Mouse (Mus musculus) kidney, embryonic 16.5 days (tissue): ENCODE data around the gene Pgrmc2. TPM values are rescaled to one million over a fixed set of nuclear protein-coding genes. Genes with fewer than 3 reads are reported as not detected.
A peak's percentile ranks its signal among the peaks of the same experiment; 100 is the strongest.

Experiments
- ATAC-seq: fragments of 200-750 bp; cut with Nextera tagmentation; 2 replicates; pipeline ENCODE4 v1.8.0; 2017; ENCODE audit warnings: moderate TSS enrichment; ENCODE audit not compliant: low FRiP score, low TSS enrichment
- H3K27ac ChIP-seq: fragments of 300-500 bp; sonication (generic); 2 replicates; pipeline ENCODE4 v1.5.1; 2014; ENCODE audit warnings: low read length
- H3K27me3 ChIP-seq: fragments of 300-500 bp; sonication (generic); 2 replicates; pipeline ENCODE4 v1.6.1; 2014; ENCODE audit warnings: low read length, control low read depth, mixed read lengths; ENCODE audit not compliant: insufficient read depth
- H3K36me3 ChIP-seq: fragments of 300-500 bp; sonication (generic); 2 replicates; pipeline ENCODE4 v1.6.1; 2014; ENCODE audit warnings: low read length, control low read depth, mixed read lengths; ENCODE audit not compliant: insufficient read depth
- H3K4me1 ChIP-seq: fragments of 300-500 bp; sonication (generic); 2 replicates; pipeline ENCODE4 v1.6.1; 2014; ENCODE audit warnings: low read length, control low read depth, mixed read lengths; ENCODE audit not compliant: insufficient read depth
- H3K4me2 ChIP-seq: fragments of 300-500 bp; sonication (generic); replicated peaks from 2 replicates; pipeline ENCODE4 v1.6.1; 2014; ENCODE audit warnings: low read depth, low read length
- H3K4me3 ChIP-seq: fragments of 300-500 bp; sonication (generic); 2 replicates; pipeline ENCODE4 v1.5.1; 2014; ENCODE audit warnings: mild to moderate bottlenecking, low read length
- H3K9ac ChIP-seq: fragments of 300-500 bp; sonication (generic); replicated peaks from 2 replicates; pipeline ENCODE4 v1.6.1; 2014; ENCODE audit warnings: low read length
- H3K9me3 ChIP-seq: fragments of 300-500 bp; sonication (generic); 2 replicates; pipeline ENCODE4 v1.6.1; 2016; ENCODE audit warnings: low read length, control low read depth
- WGBS: fragments of 180-500 bp; shearing (Covaris S2); extraction: QIAGEN DNeasy Blood & Tissue Kit; methylation state at CpG from one replicate; pipeline ENCODE4 v1.1.7; 2014; 5-methylcytosine and 5-hydroxymethylcytosine counted together
- polyA plus RNA-seq: library from polyadenylated mRNA; unstranded; fragments of >200 nt; fragmentation: Nextera tagmentation; extraction: Ambion mirVana; gene quantifications from 2 replicates; pipeline ENCODE4 v1.2.1, GENCODE M21; 2015

Pgrmc2 gene
- polyA plus RNA-seq, 1 experiment from 2014 or later, result 35.9 TPM

DNA sequence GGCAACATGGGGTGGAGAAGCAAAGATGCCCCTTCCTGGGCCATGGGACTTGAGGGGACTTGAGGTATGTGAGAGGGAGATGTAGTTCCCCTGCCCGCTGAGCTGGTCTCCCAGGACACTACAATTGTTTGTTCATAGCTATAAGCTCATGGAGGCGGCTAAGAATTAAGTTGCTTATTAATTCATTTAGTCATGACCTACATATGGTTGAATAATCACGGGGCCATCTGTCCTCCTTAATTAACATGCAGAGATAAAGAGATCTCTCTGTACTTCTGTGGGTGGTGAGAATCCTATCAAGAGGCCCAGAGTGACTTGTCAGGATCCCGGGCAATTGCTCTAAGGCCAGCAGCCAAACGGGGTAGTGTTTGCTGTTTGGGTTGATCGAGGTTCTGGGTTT, 35.0 kb downstream of the Pgrmc2 start:
- Histone ChIP-seq H3K27ac (no peak overlapping the region), H3K4me1 (no peaks in the 10 kb centered on the region), H3K9ac (no peak overlapping the region), H3K27me3 (no peaks in the 10 kb centered on the region), H3K4me2 (no peak overlapping the region), H3K4me3 (no peak overlapping the region), H3K36me3 (no peaks in the 10 kb centered on the region), H3K9me3 (no peaks in the 10 kb centered on the region)
- ATAC-seq, result no peak
- WGBS, result 87% methylated on average over 6 of the region's 6 CpGs

DNA sequence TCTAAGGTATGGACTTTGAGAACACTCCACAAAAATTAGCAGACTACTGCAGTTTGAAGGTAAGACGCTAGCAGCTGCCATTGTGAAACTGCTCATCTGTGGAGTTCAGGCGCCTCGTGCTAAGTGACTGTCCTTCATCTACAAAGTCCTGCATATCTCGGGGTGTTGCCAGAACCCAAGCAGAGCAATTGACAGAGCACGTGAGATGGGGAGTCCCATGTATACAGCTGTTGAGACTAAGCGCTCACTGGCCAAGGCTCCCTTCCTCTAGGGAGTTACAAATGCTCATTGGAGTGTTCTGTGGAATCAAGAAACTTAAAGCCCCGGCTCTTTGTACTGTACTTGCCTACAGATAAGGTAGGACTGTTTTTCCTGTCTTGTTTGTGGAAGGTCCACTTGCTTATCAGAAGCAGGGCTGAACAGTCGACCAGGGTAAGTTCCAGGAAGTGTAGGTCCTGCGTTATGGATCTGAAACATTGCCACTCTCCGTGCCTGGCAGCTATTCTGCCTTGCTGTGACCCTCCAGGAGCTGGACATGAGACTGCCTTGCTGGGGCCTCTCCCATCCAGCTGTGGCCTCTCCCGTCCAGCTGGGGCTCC, 39.0 kb downstream of the Pgrmc2 start:
- 68% methylated on average over 11 of the region's 11 CpGs for WGBS
- no peaks in the 10 kb centered on the region for H3K36me3 ChIP-seq
- no peak for ATAC-seq
- no peak overlapping the region for H3K27ac ChIP-seq
- H3K4me1 ChIP-seq, result no peaks in the 10 kb centered on the region
- H3K4me2 ChIP-seq, result no peak overlapping the region
- no peak overlapping the region for H3K9ac ChIP-seq
- no peaks in the 10 kb centered on the region for H3K27me3 ChIP-seq
- H3K4me3 ChIP-seq, result no peak overlapping the region
- H3K9me3 ChIP-seq, result no peaks in the 10 kb centered on the region

DNA sequence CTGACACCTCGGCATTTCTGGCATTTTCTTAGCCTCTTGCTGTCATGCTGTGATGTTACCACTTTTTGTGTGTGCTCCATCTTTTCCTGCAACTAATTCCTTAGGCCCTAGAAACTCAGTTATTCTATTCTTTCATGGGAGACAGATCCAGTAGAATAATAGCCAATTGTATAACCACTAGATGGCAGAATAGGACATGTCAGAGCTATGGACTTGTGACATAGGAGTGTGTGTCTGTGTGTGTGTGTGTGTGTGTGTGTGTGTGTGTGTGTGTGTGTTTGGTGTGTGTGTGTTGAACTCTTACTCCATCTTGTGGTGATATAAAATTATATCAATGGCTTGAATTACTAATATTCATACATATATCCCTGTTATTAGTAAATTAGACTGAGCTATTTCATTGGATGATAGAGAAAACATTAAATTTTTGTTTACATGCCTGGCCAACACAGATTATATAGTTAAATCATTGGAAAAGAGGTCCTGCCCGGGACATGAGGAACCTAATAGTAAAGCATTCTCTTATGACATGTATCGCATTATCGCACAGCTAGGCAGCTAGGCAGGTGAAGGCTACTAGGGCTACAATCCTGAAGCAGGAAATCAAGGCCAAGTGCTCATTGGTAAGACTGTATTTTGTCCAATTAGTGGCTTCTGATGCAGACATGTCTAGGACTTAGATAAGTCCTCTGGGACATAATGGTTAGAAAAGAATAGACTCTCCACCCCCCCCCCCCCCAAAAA, 40.5 kb downstream of the Pgrmc2 start:
- WGBS, result 77% methylated on average over 4 of the region's 4 CpGs
- Histone ChIP-seq H3K4me3 (no peak overlapping the region), H3K4me2 (no peak overlapping the region), H3K4me1 (no peaks in the 10 kb centered on the region), H3K9ac (no peak overlapping the region), H3K27ac (no peak overlapping the region), H3K36me3 (no peaks in the 10 kb centered on the region), H3K27me3 (no peaks in the 10 kb centered on the region), H3K9me3 (no peaks in the 10 kb centered on the region)
- ATAC-seq, result 0 out of 2 replicates have a peak, but pooled peaks have one; percentile 46

DNA sequence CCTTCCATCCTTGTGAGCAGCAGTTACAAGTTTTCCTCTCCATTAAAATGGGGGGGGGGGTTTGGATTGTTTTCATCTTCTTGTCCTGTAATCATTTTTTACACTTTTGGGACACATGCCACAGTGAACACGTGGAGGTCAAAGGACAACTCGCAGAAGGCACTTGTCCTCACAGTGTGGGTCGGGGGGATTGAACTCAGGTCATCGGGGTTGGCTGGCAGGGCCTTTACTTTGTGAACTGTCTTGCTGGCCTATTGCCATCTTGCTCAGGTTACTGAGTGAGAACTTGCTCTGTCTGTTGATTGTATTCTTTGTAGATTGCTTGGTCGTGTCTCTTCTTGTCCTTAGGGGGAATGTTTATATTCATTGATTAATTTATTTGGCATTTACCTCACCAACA, 41.6 kb downstream of the Pgrmc2 start:
- 72% methylated on average over 5 of the region's 5 CpGs for WGBS
- H3K9ac ChIP-seq, result no peak overlapping the region
- no peak overlapping the region for H3K4me3 ChIP-seq
- H3K4me1 ChIP-seq, result no peaks in the 10 kb centered on the region
- H3K4me2 ChIP-seq, result no peak overlapping the region
- no peak overlapping the region for H3K27ac ChIP-seq
- H3K27me3 ChIP-seq, result no peaks in the 10 kb centered on the region
- ATAC-seq, result no peak
- no peaks in the 10 kb centered on the region for H3K9me3 ChIP-seq
- H3K36me3 ChIP-seq, result no peaks in the 10 kb centered on the region

DNA sequence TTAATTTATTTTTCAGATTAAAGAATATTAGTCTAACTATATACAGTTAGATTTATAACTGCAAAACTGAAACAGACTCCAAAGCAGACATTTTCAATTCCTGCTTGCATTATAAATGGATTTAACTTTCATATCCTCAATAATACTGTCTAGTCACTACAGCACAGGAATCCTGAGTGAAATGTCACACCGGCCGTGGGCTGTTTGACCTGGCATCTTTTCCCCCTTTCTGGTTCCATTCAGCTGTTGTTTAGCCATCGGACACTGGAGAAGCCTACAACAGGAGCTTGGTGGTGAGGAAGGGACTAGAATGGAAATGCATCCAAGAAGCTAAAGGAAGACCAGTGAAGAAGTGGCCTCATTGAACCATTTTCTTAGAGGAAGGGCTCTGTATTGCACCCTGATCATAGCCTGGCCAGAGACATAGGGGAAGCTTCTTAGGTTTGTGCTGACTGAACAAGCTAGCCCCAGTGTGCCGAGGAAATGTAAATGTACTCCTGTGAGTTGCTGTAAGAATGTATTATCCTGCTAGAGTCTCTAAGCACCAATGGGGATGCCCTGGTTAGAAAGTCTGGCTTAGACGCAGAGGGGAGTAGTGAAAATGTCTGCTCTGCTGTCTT, 44.4 kb downstream of the Pgrmc2 start:
- Histone ChIP-seq H3K27me3 (no peaks in the 10 kb centered on the region), H3K9me3 (no peaks in the 10 kb centered on the region), H3K27ac (no peak overlapping the region), H3K9ac (no peak overlapping the region), H3K4me3 (no peak overlapping the region), H3K4me1 (no peaks in the 10 kb centered on the region), H3K36me3 (no peaks in the 10 kb centered on the region), H3K4me2 (no peak overlapping the region)
- ATAC-seq, result no peak
- 77% methylated on average over 5 of the region's 5 CpGs for WGBS

DNA sequence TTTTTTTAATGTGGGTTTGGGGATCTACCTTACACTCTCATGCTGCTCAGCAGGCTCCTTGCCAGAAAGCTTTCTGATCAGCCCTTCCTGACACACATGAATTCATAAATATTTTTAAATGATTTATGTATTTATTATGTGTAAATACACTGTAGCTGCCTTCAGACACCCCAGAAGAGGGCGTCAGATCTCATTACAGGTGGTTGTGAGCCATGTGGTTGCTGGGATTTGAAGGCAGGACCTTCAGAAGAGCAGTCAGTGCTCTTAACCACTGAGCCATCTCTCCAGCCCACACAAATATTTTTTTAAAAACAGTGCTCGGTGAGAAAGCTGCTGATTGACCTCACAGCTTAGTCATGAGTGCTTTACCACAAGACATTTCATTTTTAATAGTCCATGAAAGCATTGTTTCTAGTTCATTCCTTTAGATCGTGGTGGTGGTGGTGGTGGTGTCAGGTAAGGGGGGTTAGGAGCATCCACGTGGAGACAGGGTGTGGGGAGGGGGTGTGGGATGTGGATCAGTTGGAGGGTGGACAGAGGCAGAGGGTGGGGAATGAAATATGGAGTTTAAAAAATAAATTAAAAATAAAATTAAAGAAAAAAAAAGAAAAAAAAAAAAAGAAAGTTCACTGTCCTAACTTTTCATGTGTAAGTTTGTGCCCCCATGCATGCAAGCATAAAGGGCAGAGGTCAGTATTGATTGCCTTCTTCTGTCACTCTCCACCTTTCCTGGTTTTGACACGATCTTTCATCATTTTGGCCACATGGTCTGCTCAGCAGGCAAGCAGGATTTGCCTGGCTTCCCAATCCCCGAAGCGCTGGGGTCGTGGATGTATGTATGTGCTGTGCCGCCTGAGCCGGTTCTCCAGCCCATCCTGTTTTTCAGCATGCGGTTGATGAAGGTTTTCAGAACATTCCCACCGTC, 51.3 kb downstream of the Pgrmc2 start:
- no peaks in the 10 kb centered on the region for H3K27me3 ChIP-seq
- 78% methylated on average over 12 of the region's 12 CpGs for WGBS
- H3K36me3 ChIP-seq, result no peaks in the 10 kb centered on the region
- H3K9ac ChIP-seq, result no peak overlapping the region
- H3K9me3 ChIP-seq, result no peaks in the 10 kb centered on the region
- no peak overlapping the region for H3K4me2 ChIP-seq
- no peaks in the 10 kb centered on the region for H3K4me1 ChIP-seq
- ATAC-seq, result no peak
- no peak overlapping the region for H3K4me3 ChIP-seq
- no peak overlapping the region for H3K27ac ChIP-seq

DNA sequence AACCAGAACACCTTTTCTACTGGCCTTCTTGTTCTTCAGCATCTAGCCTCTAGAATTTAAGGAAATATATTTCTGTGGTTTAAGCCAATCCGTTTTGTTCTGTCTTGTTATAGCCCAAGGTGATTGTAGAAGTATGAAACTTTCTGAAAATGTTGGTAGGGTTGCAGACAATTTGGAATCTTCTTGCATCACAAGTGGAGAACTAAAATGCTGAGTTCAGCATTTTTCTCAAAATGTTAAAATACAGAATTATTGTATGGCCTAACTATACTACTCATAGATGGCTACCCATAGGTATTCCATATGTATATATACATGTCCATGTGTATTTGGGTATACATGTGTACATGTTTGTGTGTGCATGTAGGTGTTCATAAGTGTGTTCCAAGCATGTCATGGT, 52.1 kb downstream of the Pgrmc2 start:
- H3K4me1 ChIP-seq, result no peaks in the 10 kb centered on the region
- H3K9me3 ChIP-seq, result no peaks in the 10 kb centered on the region
- H3K9ac ChIP-seq, result no peak overlapping the region
- no peak for ATAC-seq
- no peak overlapping the region for H3K27ac ChIP-seq
- H3K4me3 ChIP-seq, result no peak overlapping the region
- H3K27me3 ChIP-seq, result no peaks in the 10 kb centered on the region
- WGBS, result 83% methylated on average over 1 of the region's 1 CpGs
- no peak overlapping the region for H3K4me2 ChIP-seq
- no peaks in the 10 kb centered on the region for H3K36me3 ChIP-seq

DNA sequence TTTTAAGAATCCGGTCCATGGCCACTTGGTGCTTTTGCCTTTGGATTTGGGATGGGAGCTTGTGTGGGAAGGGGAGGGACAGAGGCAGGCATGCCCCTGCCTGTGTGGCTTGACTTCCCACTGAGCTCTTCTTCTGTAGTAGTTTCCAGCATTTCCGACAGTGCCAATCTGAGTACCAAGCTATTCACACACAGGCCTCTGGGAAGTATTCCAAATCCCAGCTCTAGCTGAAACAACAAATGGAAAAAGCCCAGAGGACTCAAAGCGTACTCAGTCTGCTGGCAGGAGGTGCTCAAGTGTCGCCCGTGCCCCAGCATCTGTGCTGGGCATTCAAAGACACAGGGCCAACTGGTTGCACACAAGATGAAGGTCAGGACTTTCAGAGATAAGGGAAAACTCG, 60.9 kb downstream of the Pgrmc2 start:
- H3K4me2 ChIP-seq, result no peak overlapping the region
- ATAC-seq, result no peak
- 71% methylated on average over 6 of the region's 6 CpGs for WGBS
- no peaks in the 10 kb centered on the region for H3K9me3 ChIP-seq
- no peak overlapping the region for H3K4me3 ChIP-seq
- H3K36me3 ChIP-seq, result no peaks in the 10 kb centered on the region
- no peaks in the 10 kb centered on the region for H3K4me1 ChIP-seq
- no peak overlapping the region for H3K9ac ChIP-seq
- H3K27me3 ChIP-seq, result no peaks in the 10 kb centered on the region
- no peak overlapping the region for H3K27ac ChIP-seq

DNA sequence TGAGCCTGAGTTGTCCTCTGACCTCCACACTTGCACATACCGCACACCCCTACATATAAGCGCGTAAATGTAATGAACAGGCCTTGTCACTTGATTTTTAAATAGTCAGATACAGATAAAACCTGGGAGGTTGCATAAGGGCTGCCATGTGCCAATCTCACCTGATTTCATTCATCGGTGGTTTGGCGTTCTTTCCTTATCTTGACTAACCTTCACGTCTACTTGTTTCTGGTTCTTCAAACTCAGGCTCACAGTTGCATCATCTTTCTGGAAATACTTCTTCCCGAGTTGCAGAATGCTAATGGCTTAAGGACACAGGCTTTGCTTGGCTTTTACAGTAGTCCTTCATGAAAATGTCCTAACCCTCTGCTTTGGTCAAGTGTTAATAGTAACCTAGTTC, 62.2 kb downstream of the Pgrmc2 start:
- no peaks in the 10 kb centered on the region for H3K36me3 ChIP-seq
- no peak overlapping the region for H3K9ac ChIP-seq
- H3K4me3 ChIP-seq, result no peak overlapping the region
- ATAC-seq, result no peak
- no peaks in the 10 kb centered on the region for H3K9me3 ChIP-seq
- no peaks in the 10 kb centered on the region for H3K27me3 ChIP-seq
- no peak overlapping the region for H3K27ac ChIP-seq
- no peak overlapping the region for H3K4me2 ChIP-seq
- H3K4me1 ChIP-seq, result no peaks in the 10 kb centered on the region
- WGBS, result 89% methylated on average over 7 of the region's 7 CpGs
